Mouse (Mus musculus): Measurements from ENCODE around the gene Pdzd8. TPM values are rescaled to one million over a fixed set of nuclear protein-coding genes. Genes with fewer than 3 reads are reported as not detected.

The Pdzd8 gene
- polyA plus RNA-seq, 1 experiment, result 10.0 TPM

GRCm38 (mm10) chr19:59292183-59292839 lies 53.3 kb downstream of the Pdzd8 start:
- WGBS, result 76% methylated on average over 5 of the region's 5 CpGs

GRCm38 (mm10) chr19:59289811-59290210 lies 55.8 kb downstream of the Pdzd8 start:
- no peak overlapping the region for H3K4me3 ChIP-seq (replicated peaks; ENCODE audit: extremely low read depth, low read depth, low read length)
- no peaks in the 10 kb centered on the region for H3K4me1 ChIP-seq (ENCODE audit: control insufficient read depth, insufficient read depth, low read length)
- DNase-seq, result no peak
- TF ChIP-seq CTCF (IDR thresholded peaks at IDR 0.05; ENCODE audit: insufficient read depth, low read length) (no peak), POLR2A (IDR thresholded peaks at IDR 0.05; ENCODE audit: borderline replicate concordance, extremely low read depth, low read depth, low read length) (no peak)
- 84% methylated on average over 6 of the region's 6 CpGs for WGBS

More at GRCm38 (mm10) chr19:59292183-59292839, 53.3 kb downstream of the Pdzd8 start:
- no peak for DNase-seq
- Histone ChIP-seq H3K4me3 (replicated peaks; ENCODE audit: extremely low read depth, low read depth, low read length) (no peak overlapping the region), H3K4me1 (ENCODE audit: control insufficient read depth, insufficient read depth, low read length) (no peaks in the 10 kb centered on the region)
- TF ChIP-seq CTCF (IDR thresholded peaks at IDR 0.05; ENCODE audit: insufficient read depth, low read length), result no peak
- no peak for TF ChIP-seq POLR2A (IDR thresholded peaks at IDR 0.05; ENCODE audit: borderline replicate concordance, extremely low read depth, low read depth, low read length)

GRCm38 (mm10) chr19:59289042-59289441 lies 56.5 kb downstream of the Pdzd8 start:
- Histone ChIP-seq H3K4me1 (ENCODE audit: control insufficient read depth, insufficient read depth, low read length) (no peaks in the 10 kb centered on the region), H3K4me3 (replicated peaks; ENCODE audit: extremely low read depth, low read depth, low read length) (no peak overlapping the region)
- TF ChIP-seq CTCF (IDR thresholded peaks at IDR 0.05; ENCODE audit: insufficient read depth, low read length) (no peak), POLR2A (IDR thresholded peaks at IDR 0.05; ENCODE audit: borderline replicate concordance, extremely low read depth, low read depth, low read length) (no peak)
- no peak for DNase-seq

GRCm38 (mm10) chr19:59282001-59282400 lies 63.6 kb downstream of the Pdzd8 start:
- no peak for TF ChIP-seq POLR2A (IDR thresholded peaks at IDR 0.05; ENCODE audit: borderline replicate concordance, extremely low read depth, low read depth, low read length)
- TF ChIP-seq CTCF (IDR thresholded peaks at IDR 0.05; ENCODE audit: insufficient read depth, low read length), result no peak
- no peak for DNase-seq
- H3K4me3 ChIP-seq (replicated peaks; ENCODE audit: extremely low read depth, low read depth, low read length), result no peak overlapping the region
- no peaks in the 10 kb centered on the region for H3K4me1 ChIP-seq (ENCODE audit: control insufficient read depth, insufficient read depth, low read length)
- WGBS, result 84% methylated on average over 3 of the region's 3 CpGs

- no peaks in the 10 kb centered on the region for H3K4me1 ChIP-seq (ENCODE audit: control insufficient read depth, insufficient read depth, low read length)
- H3K4me3 ChIP-seq (replicated peaks; ENCODE audit: extremely low read depth, low read depth, low read length), result no peak overlapping the region
- no peak for DNase-seq
- TF ChIP-seq CTCF (IDR thresholded peaks at IDR 0.05; ENCODE audit: insufficient read depth, low read length) (no peak), POLR2A (IDR thresholded peaks at IDR 0.05; ENCODE audit: borderline replicate concordance, extremely low read depth, low read depth, low read length) (no peak)
These were observed 64.7 kb downstream of the Pdzd8 start for GRCm38 (mm10) chr19:59280841-59281240.

- WGBS, result 86% methylated on average over 7 of the region's 7 CpGs
- Histone ChIP-seq H3K4me1 (ENCODE audit: control insufficient read depth, insufficient read depth, low read length) (no peaks in the 10 kb centered on the region), H3K4me3 (replicated peaks; ENCODE audit: extremely low read depth, low read depth, low read length) (no peak overlapping the region)
- no peak for DNase-seq
- TF ChIP-seq POLR2A (IDR thresholded peaks at IDR 0.05; ENCODE audit: borderline replicate concordance, extremely low read depth, low read depth, low read length) (no peak), CTCF (IDR thresholded peaks at IDR 0.05; ENCODE audit: insufficient read depth, low read length) (no peak)
These were observed 69.2 kb downstream of the Pdzd8 start for GRCm38 (mm10) chr19:59276354-59276753.

- TF ChIP-seq POLR2A (IDR thresholded peaks at IDR 0.05; ENCODE audit: borderline replicate concordance, extremely low read depth, low read depth, low read length) (no peak), CTCF (IDR thresholded peaks at IDR 0.05; ENCODE audit: insufficient read depth, low read length) (no peak)
- 86% methylated on average over 7 of the region's 7 CpGs for WGBS
- no peaks in the 10 kb centered on the region for H3K4me1 ChIP-seq (ENCODE audit: control insufficient read depth, insufficient read depth, low read length)
- H3K4me3 ChIP-seq (replicated peaks; ENCODE audit: extremely low read depth, low read depth, low read length), result no peak overlapping the region
- no peak for DNase-seq
These were observed 72.4 kb downstream of the Pdzd8 start for GRCm38 (mm10) chr19:59273190-59273589.

GRCm38 (mm10) chr19:59267417-59267963 lies 78.1 kb downstream of the Pdzd8 start:
- WGBS, result 19% methylated on average over 5 of the region's 5 CpGs
- no peak for TF ChIP-seq POLR2A (IDR thresholded peaks at IDR 0.05; ENCODE audit: borderline replicate concordance, extremely low read depth, low read depth, low read length)
- no peak for TF ChIP-seq CTCF (IDR thresholded peaks at IDR 0.05; ENCODE audit: insufficient read depth, low read length)
- no peak for DNase-seq

GRCm38 (mm10) chr19:59265907-59266306 lies 79.7 kb downstream of the Pdzd8 start:
- WGBS, result 68% methylated on average over 6 of the region's 6 CpGs
- DNase-seq, result no peak
- TF ChIP-seq POLR2A (IDR thresholded peaks at IDR 0.05; ENCODE audit: borderline replicate concordance, extremely low read depth, low read depth, low read length) (no peak), CTCF (IDR thresholded peaks at IDR 0.05; ENCODE audit: insufficient read depth, low read length) (no peak)
- peaks cover 4% of the 10 kb centered on the region; the same call in 1 of the 2 replicates for H3K4me1 ChIP-seq (ENCODE audit: control insufficient read depth, insufficient read depth, low read length)
- H3K4me3 ChIP-seq (replicated peaks; ENCODE audit: extremely low read depth, low read depth, low read length), result no peak overlapping the region

More at GRCm38 (mm10) chr19:59267417-59267963, 78.1 kb downstream of the Pdzd8 start:
- no peak overlapping the region for H3K4me3 ChIP-seq (replicated peaks; ENCODE audit: extremely low read depth, low read depth, low read length)
- no peaks in the 10 kb centered on the region for H3K4me1 ChIP-seq (ENCODE audit: control insufficient read depth, insufficient read depth, low read length)

Measured in lung, adult 2 months (tissue).